Mouse (Mus musculus): ENCODE data around the gene Myo3a.
"Not testable (repeated sequence)": the region's sequence is repeated elsewhere in the genome, so short reads cannot be mapped to it uniquely, and the experiment has no call there.

The Myo3a gene

DNA sequence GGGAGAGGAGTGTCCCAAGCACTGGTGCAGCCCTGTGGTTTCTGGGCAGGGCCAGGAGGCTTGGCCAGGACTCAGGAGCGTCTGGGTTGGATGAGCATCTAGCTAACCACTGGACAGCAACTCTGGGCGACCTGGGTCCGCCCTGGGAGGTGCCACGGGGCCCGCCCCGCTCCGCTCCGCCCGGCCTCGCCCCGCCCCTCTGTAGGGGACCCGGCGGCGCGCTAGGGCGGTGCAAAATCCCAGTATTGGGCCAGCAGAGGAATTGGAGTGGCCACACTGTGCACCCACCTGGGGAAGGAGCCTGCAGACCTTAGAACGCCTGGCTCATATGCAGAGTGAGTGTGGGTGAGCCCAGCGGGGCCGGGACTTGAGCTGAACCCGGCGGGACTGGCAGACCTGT is at the start of gene Myo3a:
Gene Myo3a, plus strand, starts transcription at position 196 of the 400 bp plus-strand sequence.
- DNase-seq = peak; percentile 20 to 64

DNA sequence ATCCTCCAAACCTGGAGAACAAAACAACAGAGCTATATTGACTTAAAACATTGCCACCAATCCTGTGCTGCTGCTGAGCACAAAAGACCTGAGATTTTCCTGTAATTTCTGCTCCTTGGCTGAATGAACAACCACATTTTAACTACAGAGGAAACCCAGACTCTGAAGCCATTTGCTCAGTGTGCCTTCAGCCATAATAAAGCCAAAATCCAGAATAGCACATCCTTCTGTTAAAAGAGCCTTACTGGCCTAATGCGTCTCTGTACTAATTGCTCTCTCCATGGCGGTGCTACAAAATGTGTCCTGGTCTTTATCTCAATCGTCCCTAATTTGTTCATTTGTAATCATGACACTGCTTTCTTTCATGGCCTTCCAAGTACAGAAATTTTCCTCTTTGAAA is 23.2 kb downstream of the Myo3a start:
- DNase-seq = no peak

DNA sequence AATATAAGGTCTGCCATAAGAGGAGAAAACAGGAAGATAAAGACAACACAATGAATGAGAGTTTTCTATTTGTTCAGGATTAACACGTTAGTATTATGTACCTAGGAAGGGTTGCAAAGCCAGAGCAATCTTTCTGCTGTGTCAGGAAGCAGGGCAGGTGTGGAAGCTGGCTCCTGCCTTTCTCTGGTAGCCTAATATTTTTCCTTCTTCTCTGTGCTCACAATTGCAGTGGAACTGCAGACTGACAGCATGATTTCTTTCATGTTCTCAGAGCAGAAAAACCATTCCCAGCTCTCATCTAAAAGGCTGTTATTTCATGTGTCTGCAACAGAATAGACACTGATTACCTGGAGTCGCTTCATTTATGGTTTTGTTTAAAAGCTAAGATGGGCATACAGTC is 23.7 kb downstream of the Myo3a start:
- no peak for DNase-seq

GRCm38 (mm10) chr2:22255600-22255999 is 28.3 kb downstream of the Myo3a start:
- no peak for DNase-seq

DNA sequence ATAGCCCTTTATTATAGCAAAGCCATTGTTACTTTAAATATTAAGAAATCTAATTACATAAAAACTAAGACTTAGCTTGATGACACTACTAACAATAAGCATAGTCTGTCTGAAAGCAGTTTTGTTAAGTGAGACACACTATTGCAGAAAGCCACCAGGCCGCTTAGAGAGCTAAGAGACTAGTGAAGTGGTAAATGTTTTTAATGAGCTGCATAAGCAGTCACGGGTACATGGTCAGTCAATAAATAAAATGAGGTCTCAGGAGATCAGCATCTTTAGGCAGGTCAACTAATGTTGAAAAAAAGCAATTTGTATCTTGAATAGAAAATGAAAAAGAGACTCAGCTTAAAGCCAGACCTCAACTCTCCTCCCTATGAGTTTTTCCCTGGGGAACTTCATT is 44.3 kb downstream of the Myo3a start:
- DNase-seq = no peak

DNA sequence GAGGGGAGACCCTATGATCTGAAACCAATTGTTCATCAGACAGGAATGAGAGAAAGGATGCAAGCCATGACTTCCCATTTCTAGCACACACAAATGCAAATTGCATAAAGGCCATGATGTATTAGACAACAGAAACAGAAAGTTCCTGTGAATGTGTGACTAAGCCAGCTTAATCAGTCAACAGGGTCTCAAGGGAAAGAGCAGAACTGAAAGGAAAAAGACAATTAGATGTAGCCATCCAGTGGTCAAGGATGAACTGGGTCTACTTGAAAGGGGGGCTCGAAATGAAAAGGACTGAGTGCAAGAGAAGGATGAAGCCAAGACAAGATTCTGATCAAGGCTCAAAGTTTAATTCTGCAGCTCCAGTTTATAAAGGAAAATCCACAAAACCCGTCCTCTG is 58.1 kb downstream of the Myo3a start:
- no peak for DNase-seq

DNA sequence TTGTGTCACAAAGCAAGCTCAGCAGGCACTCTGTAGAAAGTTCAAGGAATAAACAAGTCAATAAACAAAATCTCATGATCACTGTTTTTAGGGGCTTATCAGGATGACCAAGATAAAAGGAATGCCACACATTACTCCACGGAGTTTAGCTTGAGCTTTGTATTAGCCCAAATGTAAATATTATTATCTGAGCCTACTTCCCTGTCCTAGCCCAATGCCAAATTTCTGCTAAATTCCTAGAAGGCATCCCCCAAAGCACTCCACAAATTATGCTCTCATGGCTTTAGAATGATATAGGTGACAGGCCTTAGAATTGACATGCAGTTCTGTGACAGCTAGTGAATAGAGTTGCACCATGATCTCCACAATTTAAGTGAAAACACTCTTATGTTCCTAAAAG is 58.5 kb downstream of the Myo3a start:
- no peak for DNase-seq

DNA sequence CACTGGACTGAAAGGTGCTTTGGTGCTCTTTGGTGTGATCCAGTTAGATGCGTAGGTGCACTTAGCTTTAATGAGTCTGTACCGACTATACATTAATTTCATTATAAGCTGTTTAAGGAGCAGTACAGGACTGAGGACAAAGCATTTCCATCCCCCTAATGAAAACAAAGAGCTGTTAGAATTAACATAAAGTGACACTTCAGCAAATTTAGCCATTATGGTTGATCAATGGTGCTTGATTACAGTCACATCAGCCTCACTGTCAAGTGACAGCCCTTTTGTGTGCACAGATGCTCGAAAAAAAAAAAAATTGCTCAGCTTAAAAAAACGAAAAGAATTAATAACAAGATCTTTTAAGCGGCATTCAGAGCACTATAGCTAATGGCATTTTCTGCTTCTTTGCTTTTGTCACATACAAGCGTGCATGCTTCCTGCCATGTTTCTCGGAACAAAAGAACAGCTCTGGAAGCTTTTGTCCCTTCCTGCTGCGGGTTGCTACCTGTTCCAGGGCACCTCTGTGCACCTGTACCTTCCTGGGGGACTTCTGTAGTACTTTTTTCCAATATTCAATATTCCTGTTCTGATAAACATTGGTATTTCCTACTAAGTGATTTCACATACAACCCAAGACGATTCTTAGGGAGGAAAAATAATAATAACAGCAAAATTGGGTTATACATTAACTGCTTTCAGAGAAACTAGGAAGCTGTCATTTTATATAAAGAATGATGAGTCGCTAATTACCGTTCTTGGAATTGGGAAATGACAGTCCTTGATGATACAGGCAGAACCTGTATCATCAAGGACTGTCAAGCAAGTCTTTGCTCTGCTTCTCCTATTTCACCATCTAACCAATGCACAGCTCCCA is 66.5 kb downstream of the Myo3a start:
- no peak for DNase-seq

- DNase-seq = no peak
Observed at GRCm38 (mm10) chr2:22294447-22294738, 67.1 kb downstream of the Myo3a start.

- no peak for DNase-seq
Observed at GRCm38 (mm10) chr2:22297913-22298312, 70.6 kb downstream of the Myo3a start.

GRCm38 (mm10) chr2:22338269-22338857 is 111.1 kb downstream of the Myo3a start:
- DNase-seq = peak; percentile 33 to 70

- DNase-seq = not testable (repeated sequence)
Observed at GRCm38 (mm10) chr2:22410511-22410910, 183.2 kb downstream of the Myo3a start.

- DNase-seq = no peak
Observed at GRCm38 (mm10) chr2:22548421-22548820, 321.1 kb downstream of the Myo3a start.

DNA sequence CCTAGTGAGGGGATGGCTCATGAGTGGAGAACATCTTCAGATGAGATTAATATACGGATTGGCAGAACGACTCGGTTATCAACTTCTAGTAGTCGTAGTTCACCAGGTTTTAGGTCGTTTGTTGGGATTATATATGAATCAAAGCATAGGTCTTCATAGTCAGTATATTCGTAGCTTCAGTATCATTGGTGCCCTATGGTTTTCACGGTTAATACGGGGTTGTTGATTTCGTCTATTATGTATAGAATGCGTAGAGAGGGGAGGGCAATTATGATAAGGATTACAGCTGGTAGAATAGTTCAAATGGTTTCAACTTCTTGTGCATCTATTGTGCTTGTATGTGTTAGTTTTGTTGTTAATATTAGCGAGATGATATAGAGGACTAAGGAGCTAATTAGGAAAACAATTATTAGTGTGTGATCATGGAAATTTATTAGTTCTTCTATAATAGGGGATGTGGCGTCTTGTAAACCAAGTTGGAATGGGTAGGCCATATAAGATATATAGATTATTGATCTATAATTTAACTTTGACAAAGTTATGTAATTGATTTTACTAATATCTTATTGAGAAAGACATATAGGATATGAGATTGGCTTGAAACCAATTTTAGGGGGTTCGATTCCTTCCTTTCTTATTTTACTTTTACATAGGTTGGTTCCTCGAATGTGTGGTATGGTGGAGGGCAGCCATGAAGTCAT is 360.3 kb downstream of the Myo3a start:
- DNase-seq = peak in 1 of 2 experiments; percentile 35

DNA sequence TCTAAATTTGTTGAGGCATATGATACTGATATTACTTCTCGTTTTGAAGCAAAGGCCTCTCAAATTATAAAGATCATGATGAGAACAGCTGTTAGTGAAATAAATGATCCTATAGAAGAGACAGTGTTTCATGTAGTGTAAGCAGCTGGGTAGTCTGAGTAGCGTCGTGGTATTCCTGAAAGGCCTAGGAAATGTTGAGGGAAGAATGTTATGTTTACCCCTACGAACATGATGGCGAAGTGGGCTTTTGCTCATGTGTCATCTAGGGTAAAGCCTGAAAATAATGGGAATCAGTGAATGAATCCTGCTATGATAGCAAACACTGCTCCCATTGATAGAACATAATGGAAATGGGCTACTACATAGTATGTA is 360.9 kb downstream of the Myo3a start:
- DNase-seq = peak in 1 of 2 experiments; percentile 50

DNA sequence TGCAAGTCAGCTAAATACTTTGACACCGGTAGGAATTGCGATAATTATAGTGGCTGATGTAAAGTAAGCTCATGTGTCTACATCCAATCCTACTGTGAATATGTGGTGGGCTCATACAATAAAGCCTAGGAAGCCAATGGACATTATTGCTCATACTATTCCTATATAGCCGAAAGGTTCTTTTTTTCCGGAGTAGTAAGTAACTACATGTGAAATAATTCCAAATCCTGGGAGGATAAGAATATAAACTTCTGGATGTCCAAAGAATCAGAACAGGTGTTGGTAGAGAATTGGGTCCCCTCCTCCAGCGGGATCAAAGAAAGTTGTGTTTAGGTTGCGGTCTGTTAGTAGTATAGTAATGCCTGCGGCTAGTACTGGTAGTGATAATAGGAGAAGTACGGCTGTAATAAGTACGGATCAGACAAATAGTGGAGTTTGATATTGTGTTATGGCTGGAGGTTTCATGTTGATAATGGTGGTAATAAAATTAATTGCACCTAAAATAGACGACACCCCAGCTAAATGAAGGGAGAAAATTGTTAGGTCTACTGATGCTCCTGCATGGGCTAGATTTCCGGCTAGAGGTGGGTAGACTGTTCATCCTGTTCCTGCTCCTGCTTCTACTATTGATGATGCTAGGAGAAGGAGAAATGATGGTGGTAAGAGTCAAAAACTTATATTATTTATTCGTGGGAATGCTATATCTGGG is 361.5 kb downstream of the Myo3a start:
- DNase-seq = peak in 1 of 2 experiments; percentile 36

DNA sequence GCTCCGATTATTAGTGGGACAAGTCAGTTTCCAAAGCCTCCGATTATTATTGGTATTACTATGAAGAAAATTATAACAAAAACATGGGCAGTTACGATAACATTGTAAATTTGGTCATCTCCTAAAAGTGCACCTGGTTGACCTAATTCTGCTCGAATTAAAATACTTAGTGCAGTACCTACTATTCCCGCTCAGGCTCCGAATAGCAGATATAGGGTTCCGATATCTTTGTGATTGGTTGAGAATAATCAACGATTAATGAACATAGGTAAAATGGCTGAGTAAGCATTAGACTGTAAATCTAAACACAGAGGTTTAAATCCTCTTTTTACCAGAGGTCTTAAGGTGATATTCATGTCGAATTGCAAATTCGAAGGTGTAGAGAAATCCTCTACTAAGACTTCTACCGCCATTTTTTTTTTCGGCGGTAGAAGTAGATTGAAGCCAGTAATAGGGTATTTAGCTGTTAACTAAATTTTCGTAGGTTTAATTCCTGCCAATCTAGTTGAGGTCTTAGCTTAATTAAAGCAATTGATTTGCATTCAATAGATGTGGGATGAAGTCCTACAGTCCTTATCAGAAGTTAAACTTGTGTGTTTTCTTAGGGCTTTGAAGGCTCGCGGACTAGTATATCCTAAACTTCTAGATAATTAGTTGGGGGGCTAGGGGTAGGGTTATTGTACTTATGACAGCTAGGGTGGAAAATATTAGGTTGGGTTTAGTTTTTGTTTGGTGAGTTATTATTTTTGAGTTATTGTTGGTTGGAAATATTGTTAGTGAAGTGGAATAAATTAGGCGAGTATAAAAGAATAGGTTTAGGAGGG is 362.3 kb downstream of the Myo3a start:
- DNase-seq = not testable (repeated sequence)

DNA sequence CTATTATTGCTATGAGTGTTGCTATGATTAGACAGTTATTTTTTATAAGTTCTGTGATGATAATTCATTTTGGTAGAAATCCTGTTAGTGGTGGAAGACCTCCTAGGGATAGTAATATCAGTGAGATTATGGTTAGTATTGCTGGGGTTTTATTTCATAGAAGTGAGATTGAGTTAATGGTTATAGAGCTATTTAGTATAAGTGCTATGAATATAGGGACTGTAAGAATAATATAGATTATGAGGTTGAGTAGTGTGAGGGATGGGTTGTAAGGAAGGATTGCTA is 362.8 kb downstream of the Myo3a start:
- DNase-seq = peak in 1 of 2 experiments; percentile 32

- no peak for DNase-seq
Observed at GRCm38 (mm10) chr2:22617951-22618350, 390.6 kb downstream of the Myo3a start.

- no peak for DNase-seq
Observed at GRCm38 (mm10) chr2:22619416-22619815, 392.1 kb downstream of the Myo3a start.

GRCm38 (mm10) chr2:22620030-22620429 is 392.7 kb downstream of the Myo3a start:
- DNase-seq = no peak

GRCm38 (mm10) chr2:22620534-22620933 is 393.2 kb downstream of the Myo3a start:
- DNase-seq = no peak
